Mouse (Mus musculus) hindbrain, postnatal 0 days (tissue): ENCODE data around the gene Mobp. TPM values are rescaled to one million over a fixed set of nuclear protein-coding genes. Genes with fewer than 3 reads are reported as not detected.

Experiments used
- ATAC-seq: fragments of 200-750 bp; cut with Nextera tagmentation; 2 replicates; pipeline ENCODE4 v1.8.0; 2017; ENCODE audit warnings: mild to moderate bottlenecking, moderate TSS enrichment, moderate library complexity
- DNase-seq: peaks from one replicate; pipeline ENCODE4 v3.0.0-alpha.2; 2015; ENCODE audit warnings: low spot score
- H3K27ac ChIP-seq: fragments of 300-500 bp; sonication (generic); 2 replicates; pipeline ENCODE4 v1.5.1; 2014; ENCODE audit warnings: mild to moderate bottlenecking
- H3K27me3 ChIP-seq: fragments of 300-500 bp; sonication (generic); 2 replicates; pipeline ENCODE4 v1.6.1; 2014; ENCODE audit warnings: low read length, mixed read lengths; ENCODE audit not compliant: insufficient read depth
- H3K36me3 ChIP-seq: fragments of 300-500 bp; sonication (generic); 2 replicates; pipeline ENCODE4 v1.6.1; 2014; ENCODE audit warnings: low read length, mixed read lengths; ENCODE audit not compliant: insufficient read depth
- H3K4me1 ChIP-seq: fragments of 300-500 bp; sonication (generic); 2 replicates; pipeline ENCODE4 v1.6.1; 2014; ENCODE audit warnings: antibody characterized with exemption, low read length, mixed read lengths; ENCODE audit not compliant: insufficient read depth
- H3K4me2 ChIP-seq: fragments of 300-500 bp; sonication (generic); 2 replicates; pipeline ENCODE4 v1.6.1; 2014; ENCODE audit warnings: low read depth, mild to moderate bottlenecking, low read length, moderate library complexity, mixed read lengths
- H3K4me3 ChIP-seq: fragments of 300-500 bp; sonication (generic); 2 replicates; pipeline ENCODE4 v1.5.1; 2014; ENCODE audit warnings: low read length
- H3K9ac ChIP-seq: fragments of 300-500 bp; sonication (generic); replicated peaks from 2 replicates; pipeline ENCODE4 v1.6.1; 2014; ENCODE audit warnings: mild to moderate bottlenecking, low read length, moderate library complexity, mixed read lengths
- H3K9me3 ChIP-seq: fragments of 300-500 bp; sonication (generic); 2 replicates; pipeline ENCODE4 v1.6.1; 2016; ENCODE audit warnings: low read length, mixed read lengths
- CTCF ChIP-seq: IDR thresholded peaks from 2 replicates; pipeline ENCODE4 v1.5.1; 2016; ENCODE audit warnings: antibody characterized with exemption, control low read depth, low read depth
- WGBS: fragments of 180-500 bp; shearing (Covaris S2); extraction: QIAGEN DNeasy Blood & Tissue Kit; methylation state at CpG from one replicate; pipeline ENCODE4 v1.1.7; 2014; 5-methylcytosine and 5-hydroxymethylcytosine counted together
- polyA plus RNA-seq: library from polyadenylated mRNA; unstranded; fragments of >200 nt; fragmentation: Nextera tagmentation; extraction: Ambion mirVana; gene quantifications from 2 replicates; pipeline ENCODE4 v1.2.1, GENCODE M21; 2015
- total RNA-seq: library from RNA; depleted of rRNA; stranded (reverse); fragments of >200 nt; gene quantifications from 2 replicates; pipeline ENCODE4 v1.2.3, GENCODE M21; 2014

The Mobp gene
- total and polyA plus RNA-seq, 2 experiments from 2014 or later, result 6.8 to 13.4 TPM

DNA sequence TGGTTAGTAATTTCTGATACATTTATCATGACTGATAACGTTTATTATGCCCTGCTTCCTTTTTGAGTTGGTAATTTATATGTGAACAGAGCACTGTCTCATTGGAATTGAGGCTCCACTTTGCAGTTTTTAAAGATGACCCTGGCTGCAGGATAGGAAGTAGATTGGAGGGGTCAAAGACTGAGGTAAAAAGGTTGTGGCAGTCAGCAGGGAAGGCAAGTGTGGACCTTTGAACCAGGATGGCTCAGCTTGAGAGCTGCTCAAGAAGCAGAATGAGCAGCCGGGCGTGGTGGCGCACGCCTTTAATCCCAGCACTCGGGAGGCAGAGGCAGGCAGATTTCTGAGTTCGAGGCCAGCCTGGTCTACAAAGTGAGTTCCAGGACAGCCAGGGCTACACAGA is 36.1 kb upstream of the Mobp start:
- 96% methylated on average over 6 of the region's 7 CpGs for WGBS
- no peak for DNase-seq
- peaks cover 14% of the 10 kb centered on the region; the same call in 1 of the 2 replicates for H3K36me3 ChIP-seq
- no peak for ATAC-seq
- no peaks in the 10 kb centered on the region for H3K27me3 ChIP-seq
- H3K9me3 ChIP-seq, result no peaks in the 10 kb centered on the region
- peaks cover 5% of the 10 kb centered on the region; the same call in 1 of the 2 replicates for H3K4me1 ChIP-seq
- H3K4me3 ChIP-seq, result no peak overlapping the region
- TF ChIP-seq CTCF, result no peak
- H3K27ac ChIP-seq, result no peak overlapping the region
- no peak overlapping the region for H3K9ac ChIP-seq
- no peak overlapping the region for H3K4me2 ChIP-seq

DNA sequence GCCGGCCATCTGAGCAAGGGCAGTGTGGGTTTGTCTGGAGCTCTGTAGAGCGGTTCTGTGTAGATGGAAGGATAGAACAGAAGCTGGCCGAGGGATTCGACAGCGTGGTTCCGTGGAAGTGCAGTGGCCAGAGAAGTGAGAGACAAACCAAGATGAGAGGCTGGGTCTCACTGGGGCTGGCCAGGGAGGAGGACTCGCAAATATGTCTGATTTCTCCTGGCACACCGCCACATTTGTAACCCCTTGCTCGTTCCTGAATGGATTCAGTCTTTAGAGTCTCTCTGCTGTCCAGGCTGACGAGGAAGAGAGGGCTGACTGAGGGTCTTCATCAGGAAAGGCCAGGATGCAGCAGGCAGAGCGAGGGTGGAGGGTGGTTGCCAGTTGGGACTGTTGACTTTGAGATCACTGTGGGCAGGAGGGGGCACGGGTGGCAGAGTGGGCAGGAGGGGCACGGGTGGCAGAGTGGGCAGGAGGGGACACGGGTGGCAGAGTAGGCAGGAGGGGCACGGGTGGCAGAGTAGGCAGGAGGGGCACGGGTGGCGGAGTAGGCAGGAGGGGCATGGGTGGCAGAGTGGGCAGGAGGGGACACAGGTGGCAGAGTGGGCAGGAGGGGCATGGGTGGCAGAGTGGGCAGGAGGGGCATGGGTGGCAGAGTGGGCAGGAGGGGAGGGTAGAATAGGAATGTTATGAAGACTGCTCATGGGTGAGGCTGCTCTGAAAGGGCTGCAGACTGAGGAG is 35.3 kb upstream of the Mobp start:
- H3K27ac ChIP-seq, result no peak overlapping the region
- peaks cover 5% of the 10 kb centered on the region; the same call in 1 of the 2 replicates for H3K4me1 ChIP-seq
- H3K9me3 ChIP-seq, result no peaks in the 10 kb centered on the region
- H3K36me3 ChIP-seq, result peaks cover 16% of the 10 kb centered on the region
- no peaks in the 10 kb centered on the region for H3K27me3 ChIP-seq
- no peak overlapping the region for H3K4me3 ChIP-seq
- TF ChIP-seq CTCF, result no peak
- DNase-seq (no peak), ATAC-seq (no peak)
- no peak overlapping the region for H3K9ac ChIP-seq
- H3K4me2 ChIP-seq, result no peak overlapping the region
- WGBS, result 84% methylated on average over 17 of the region's 17 CpGs

DNA sequence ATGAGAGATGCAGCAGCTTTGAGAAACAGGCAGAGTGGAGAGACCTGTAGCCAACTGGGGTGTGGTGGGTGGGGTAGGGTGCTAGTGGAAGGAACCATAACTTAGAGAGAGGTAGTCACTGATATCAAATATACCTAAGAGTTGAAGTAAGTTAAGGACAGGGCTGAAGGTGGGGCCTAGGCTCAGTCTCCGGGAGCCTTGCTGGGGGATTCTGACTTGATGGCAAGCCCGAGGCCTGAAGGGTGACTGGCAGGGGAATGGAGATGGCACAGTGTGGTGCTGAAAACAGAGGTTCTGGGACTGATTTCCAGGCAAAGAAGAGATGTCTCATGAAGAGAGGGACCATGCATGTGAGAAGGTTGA is 34.7 kb upstream of the Mobp start:
- H3K9me3 ChIP-seq, result no peaks in the 10 kb centered on the region
- WGBS, result 84% methylated on average over 2 of the region's 2 CpGs
- H3K4me1 ChIP-seq, result peaks cover 5% of the 10 kb centered on the region; the same call in 1 of the 2 replicates
- DNase-seq (no peak), ATAC-seq (no peak)
- TF ChIP-seq CTCF, result no peak
- H3K4me3 ChIP-seq, result no peak overlapping the region
- no peak overlapping the region for H3K4me2 ChIP-seq
- H3K36me3 ChIP-seq, result peaks cover 21% of the 10 kb centered on the region
- no peak overlapping the region for H3K9ac ChIP-seq
- no peak overlapping the region for H3K27ac ChIP-seq
- H3K27me3 ChIP-seq, result no peaks in the 10 kb centered on the region

GRCm38 (mm10) chr9:120115580-120115979 is 33.9 kb upstream of the Mobp start:
- WGBS, result 79% methylated on average over 5 of the region's 5 CpGs
- no peak for ATAC-seq
- TF ChIP-seq CTCF, result no peak

DNA sequence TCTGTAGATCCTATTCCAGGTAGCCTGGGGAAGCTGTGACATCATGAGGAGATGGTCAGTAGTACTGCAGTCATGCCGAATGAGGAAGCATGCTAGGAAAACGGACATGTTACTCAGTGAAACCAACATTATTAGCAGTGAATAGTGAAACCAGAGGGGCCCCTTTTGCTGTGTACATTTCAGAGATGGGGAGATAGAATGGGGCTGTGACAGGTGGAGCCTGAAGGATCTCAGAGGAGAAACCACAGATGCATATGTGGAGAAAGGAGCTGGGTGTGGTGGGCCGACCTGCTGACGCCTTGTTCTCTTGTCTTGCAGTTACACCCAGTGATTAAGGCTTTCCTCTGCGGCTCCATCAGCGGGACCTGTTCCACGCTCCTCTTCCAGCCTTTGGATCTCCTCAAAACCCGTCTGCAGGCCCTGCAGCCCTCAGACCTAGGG is 33.3 kb upstream of the Mobp start:
- peaks cover 35% of the 10 kb centered on the region for H3K36me3 ChIP-seq
- no peaks in the 10 kb centered on the region for H3K27me3 ChIP-seq
- no peak overlapping the region for H3K4me2 ChIP-seq
- TF ChIP-seq CTCF, result no peak
- H3K9me3 ChIP-seq, result no peaks in the 10 kb centered on the region
- H3K9ac ChIP-seq, result no peak overlapping the region
- no peak for ATAC-seq
- no peak overlapping the region for H3K27ac ChIP-seq
- DNase-seq, result no peak
- 89% methylated on average over 8 of the region's 8 CpGs for WGBS
- peaks cover 3% of the 10 kb centered on the region; the same call in 1 of the 2 replicates for H3K4me1 ChIP-seq
- no peak overlapping the region for H3K4me3 ChIP-seq

More at GRCm38 (mm10) chr9:120115580-120115979, 33.9 kb upstream of the Mobp start:
- Histone ChIP-seq H3K4me2 (no peak overlapping the region), H3K4me1 (peaks cover 5% of the 10 kb centered on the region; the same call in 1 of the 2 replicates), H3K27ac (no peak overlapping the region), H3K9me3 (no peaks in the 10 kb centered on the region), H3K36me3 (peaks cover 29% of the 10 kb centered on the region), H3K4me3 (no peak overlapping the region), H3K9ac (no peak overlapping the region), H3K27me3 (no peaks in the 10 kb centered on the region)
- no peak for DNase-seq

- H3K27me3 ChIP-seq, result no peaks in the 10 kb centered on the region
- no peak overlapping the region for H3K4me2 ChIP-seq
- H3K4me3 ChIP-seq, result no peak overlapping the region
- no peak for ATAC-seq
- no peak overlapping the region for H3K9ac ChIP-seq
- 91% methylated on average over 4 of the region's 4 CpGs for WGBS
- H3K4me1 ChIP-seq, result no peaks in the 10 kb centered on the region
- peaks cover 47% of the 10 kb centered on the region for H3K36me3 ChIP-seq
- no peak for DNase-seq
- no peaks in the 10 kb centered on the region for H3K9me3 ChIP-seq
- H3K27ac ChIP-seq, result no peak overlapping the region
- no peak for TF ChIP-seq CTCF
Measured at GRCm38 (mm10) chr9:120118212-120118611, 31.3 kb upstream of the Mobp start.

- DNase-seq, result no peak
- Histone ChIP-seq H3K9ac (no peak overlapping the region), H3K4me3 (no peak overlapping the region), H3K4me2 (no peak overlapping the region), H3K27ac (no peak overlapping the region), H3K27me3 (no peaks in the 10 kb centered on the region), H3K36me3 (peaks cover 59% of the 10 kb centered on the region), H3K9me3 (no peaks in the 10 kb centered on the region), H3K4me1 (no peaks in the 10 kb centered on the region)
- TF ChIP-seq CTCF, result no peak
- 94% methylated on average over 7 of the region's 7 CpGs for WGBS
- ATAC-seq, result no peak
Measured at GRCm38 (mm10) chr9:120120503-120120902, 29.0 kb upstream of the Mobp start.
